Mouse (Mus musculus) colon, adult 2 months (tissue): ENCODE data around the gene Pcare. TPM values are rescaled to one million over a fixed set of nuclear protein-coding genes. Genes with fewer than 3 reads are reported as not detected.

Experiments
- polyA plus RNA-seq: library from polyadenylated mRNA; depleted of rRNA; stranded (reverse); fragments of >200 nt; gene quantifications from 2 replicates; pipeline ENCODE4 v1.2.3, GENCODE M21; 2012; rRNA removed

Gene Pcare
- not detected in 2 replicates for polyA plus RNA-seq

DNA sequence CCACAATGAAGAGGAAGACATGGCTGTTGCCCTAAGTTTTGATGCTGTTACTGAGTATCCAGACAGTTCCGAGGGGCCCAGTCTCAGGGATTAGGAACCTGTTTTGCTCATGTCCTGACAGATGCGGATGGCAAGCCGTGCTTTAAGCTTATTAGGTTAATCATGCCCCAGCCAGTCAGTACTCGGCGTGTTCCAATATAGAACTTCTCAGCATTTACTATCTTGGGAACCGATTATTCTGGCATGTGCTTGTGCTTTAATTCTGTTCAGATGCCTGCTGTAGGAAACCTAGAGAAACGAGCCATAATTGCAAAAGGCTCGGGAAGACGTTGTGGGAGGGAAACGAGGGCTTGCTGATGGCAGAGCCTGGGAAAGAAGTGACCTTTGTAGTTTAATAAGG lies at the start of gene Pcare:
Gene Pcare, minus strand, starts transcription at position 64 of the 400 bp plus-strand sequence.

DNA sequence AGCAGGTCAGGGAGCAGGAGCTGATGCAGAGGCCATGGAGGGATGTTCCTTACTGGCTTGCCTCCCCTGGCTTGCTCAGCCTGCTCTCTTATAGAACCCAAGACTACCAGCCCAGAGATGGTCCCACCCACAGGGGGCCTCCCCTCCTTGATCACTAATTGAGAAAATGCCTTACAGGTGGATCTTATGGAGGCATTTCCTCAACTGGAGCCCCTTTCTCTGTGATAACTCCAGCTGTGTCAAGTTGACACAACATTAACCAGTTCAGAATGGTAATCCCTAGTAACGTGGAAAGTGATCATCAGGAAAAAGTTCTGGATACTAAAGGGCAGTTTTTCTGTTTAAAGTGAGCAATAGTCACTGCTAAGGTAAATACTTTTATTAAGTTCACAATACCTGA lies 15.5 kb upstream of the Pcare start, which contains the start of gene Clip4:
Gene Clip4, plus strand, starts transcription at position 301 of the 400 bp plus-strand sequence.

Other genes starting within 250 kb of the Pcare start
- 0.07 and 0.31 TPM in 2 replicates for gene Ndc80, start 226.0 kb downstream of the Pcare start, polyA plus RNA-seq
- not detected in 2 replicates for gene Spdya, start 200.8 kb downstream of the Pcare start, polyA plus RNA-seq
- gene Wdr43, start 137.0 kb downstream of the Pcare start, polyA plus RNA-seq = 3.9 and 6.0 TPM in 2 replicates
- gene Togaram2, start 79.6 kb downstream of the Pcare start, polyA plus RNA-seq = 0.24 and 0.36 TPM in 2 replicates
- 2.7 and 2.8 TPM in 2 replicates for gene Clip4, start 15.6 kb upstream of the Pcare start, polyA plus RNA-seq